Mouse (Mus musculus): ENCODE measurements around the gene Loxl3. TPM values are rescaled to one million over a fixed set of nuclear protein-coding genes. Genes with fewer than 3 reads are reported as not detected.

Gene Loxl3
- polyA plus RNA-seq, 1 experiment: 0.01 TPM

DNA sequence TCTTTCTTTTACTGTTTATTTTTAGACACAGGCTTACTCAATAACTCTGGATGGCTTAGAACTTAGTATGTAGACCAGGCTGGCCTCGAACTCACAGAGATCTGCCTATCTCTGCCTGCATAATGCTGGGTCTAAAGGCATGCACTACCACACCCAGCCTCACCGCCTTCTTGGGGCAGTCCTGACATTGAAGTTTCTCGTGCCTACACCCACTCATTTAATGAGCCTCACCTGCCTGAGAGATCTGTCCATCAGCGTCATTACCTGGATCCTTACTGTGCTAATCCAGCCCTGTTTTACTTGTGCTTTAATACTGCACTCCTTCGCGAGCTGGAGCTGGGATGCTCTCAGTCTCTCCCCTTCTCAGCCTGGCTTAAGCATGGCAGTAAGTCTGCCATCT, 22.2 kb upstream of the Loxl3 start:
- peaks cover 19% of the 10 kb centered on the region for H3K36me3 ChIP-seq (ENCODE audit: control insufficient read depth)
- H3K4me1 ChIP-seq (ENCODE audit: control insufficient read depth): peaks cover 91% of the 10 kb centered on the region
- TF ChIP-seq TAL1 (IDR thresholded peaks at IDR 0.05; ENCODE audit: low read length): no peak
- TF ChIP-seq GATA1 (IDR thresholded peaks at IDR 0.05; ENCODE audit: low read length): no peak
- H3K27me3 ChIP-seq (ENCODE audit: control insufficient read depth): no peaks in the 10 kb centered on the region
- H3K4me3 ChIP-seq (replicated peaks): no peak overlapping the region
- H3K9me3 ChIP-seq (ENCODE audit: control insufficient read depth, low read length): peaks cover 3% of the 10 kb centered on the region; the same call in 1 of the 2 replicates

DNA sequence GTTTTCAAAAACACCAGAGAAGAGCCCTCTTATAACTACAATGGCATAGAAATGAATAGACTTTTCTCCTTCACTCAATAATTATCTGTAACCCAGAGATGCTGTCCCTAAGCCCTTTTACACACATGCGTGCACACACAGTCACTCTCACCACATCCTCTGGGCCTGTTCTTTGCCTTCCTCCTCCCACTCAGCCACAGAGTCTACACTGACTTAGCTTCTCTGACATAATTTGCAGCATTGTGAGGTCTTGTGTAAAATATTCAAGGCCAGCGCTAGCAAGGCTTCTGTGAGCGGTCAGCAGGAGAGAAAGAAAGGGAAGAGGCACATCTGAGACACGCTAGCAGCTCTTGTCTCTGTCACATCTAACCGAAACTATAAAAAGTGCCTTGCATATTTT, 20.5 kb upstream of the Loxl3 start:
- no peaks in the 10 kb centered on the region for H3K27me3 ChIP-seq (ENCODE audit: control insufficient read depth)
- TF ChIP-seq TAL1 (IDR thresholded peaks at IDR 0.05; ENCODE audit: low read length) (no peak), GATA1 (IDR thresholded peaks at IDR 0.05; ENCODE audit: low read length) (no peak)
- peaks cover under 1% of the 10 kb centered on the region; the same call in 1 of the 2 replicates for H3K9me3 ChIP-seq (ENCODE audit: control insufficient read depth, low read length)
- peak overlapping the region; percentile 64 for H3K4me3 ChIP-seq (replicated peaks)
- H3K36me3 ChIP-seq (ENCODE audit: control insufficient read depth): peaks cover 32% of the 10 kb centered on the region
- H3K4me1 ChIP-seq (ENCODE audit: control insufficient read depth): peaks cover 99% of the 10 kb centered on the region

DNA sequence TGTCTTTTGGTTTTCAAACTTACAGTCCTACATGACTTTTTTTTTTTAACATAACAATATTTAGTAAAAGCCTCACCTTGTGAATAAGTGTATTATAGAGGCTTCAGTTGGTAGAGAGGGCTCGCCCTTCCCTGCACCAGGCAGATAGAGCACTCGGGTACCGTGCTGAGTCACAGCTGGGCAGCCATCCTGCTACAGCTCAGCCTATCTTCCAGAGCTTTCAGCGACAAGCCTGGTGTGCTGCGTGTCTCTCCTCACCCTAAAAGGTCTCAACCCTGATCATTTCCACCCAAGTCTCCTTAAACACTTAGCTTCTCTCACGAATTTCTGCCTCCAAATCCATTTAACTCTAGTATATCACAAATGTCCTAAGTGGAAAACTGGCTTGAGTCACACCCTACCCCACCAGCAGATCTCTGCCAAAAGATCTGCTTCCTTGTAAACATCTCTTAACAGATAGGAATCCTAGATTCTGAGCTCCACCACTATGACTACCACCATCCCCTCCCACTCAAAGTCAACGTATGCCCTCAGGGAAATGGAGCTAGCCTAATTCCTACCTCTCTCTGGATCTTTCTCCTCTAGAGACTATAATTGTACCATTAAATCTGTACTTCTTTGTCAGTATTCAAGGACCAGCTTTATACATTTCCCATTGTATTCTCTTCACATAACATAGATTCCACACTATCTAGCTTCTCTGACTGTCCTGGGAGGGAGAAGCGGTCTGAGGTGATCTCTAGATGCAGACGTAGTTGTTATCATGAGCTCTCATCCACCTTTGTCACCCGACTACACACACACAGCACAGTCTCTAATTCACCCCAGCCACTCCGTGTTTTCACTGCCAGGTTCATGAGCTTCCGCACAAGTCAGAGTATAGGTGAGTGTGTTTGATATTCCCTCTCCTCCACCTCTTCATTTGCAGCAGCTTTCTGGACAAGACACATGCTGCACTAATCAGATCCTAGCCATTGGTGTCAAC, 19.2 kb upstream of the Loxl3 start:
- H3K4me1 ChIP-seq (ENCODE audit: control insufficient read depth): peaks cover 99% of the 10 kb centered on the region
- H3K27me3 ChIP-seq (ENCODE audit: control insufficient read depth): no peaks in the 10 kb centered on the region
- H3K9me3 ChIP-seq (ENCODE audit: control insufficient read depth, low read length): no peaks in the 10 kb centered on the region
- peak overlapping the region; percentile 64 for H3K4me3 ChIP-seq (replicated peaks)
- peaks cover 41% of the 10 kb centered on the region for H3K36me3 ChIP-seq (ENCODE audit: control insufficient read depth)
- TF ChIP-seq TAL1 (IDR thresholded peaks at IDR 0.05; ENCODE audit: low read length) (peak; percentile 82), GATA1 (IDR thresholded peaks at IDR 0.05; ENCODE audit: low read length) (peak; percentile 93)

DNA sequence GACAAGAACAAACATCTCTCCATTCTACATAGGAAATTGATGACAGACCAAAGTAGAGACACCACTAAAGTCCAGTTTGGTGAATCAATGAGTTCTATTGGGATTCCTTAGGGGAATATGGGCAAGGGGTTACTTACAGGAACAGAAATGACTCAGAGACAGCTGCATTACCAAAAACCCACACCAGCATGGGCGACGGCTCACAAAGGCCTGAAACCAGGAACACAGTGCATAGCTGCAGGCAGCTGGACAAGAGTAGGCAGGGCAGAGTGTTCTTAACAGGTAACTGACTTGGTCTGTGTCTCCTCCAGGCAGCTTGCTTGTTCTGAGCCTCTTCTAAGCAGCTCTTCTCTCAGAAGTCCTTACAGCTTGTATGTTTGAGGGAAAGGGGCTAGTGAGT, 18.2 kb upstream of the Loxl3 start:
- no peaks in the 10 kb centered on the region for H3K9me3 ChIP-seq (ENCODE audit: control insufficient read depth, low read length)
- H3K4me1 ChIP-seq (ENCODE audit: control insufficient read depth): peaks cover 99% of the 10 kb centered on the region
- H3K36me3 ChIP-seq (ENCODE audit: control insufficient read depth): peaks cover 42% of the 10 kb centered on the region
- H3K27me3 ChIP-seq (ENCODE audit: control insufficient read depth): no peaks in the 10 kb centered on the region
- peak overlapping the region; percentile 64 for H3K4me3 ChIP-seq (replicated peaks)
- TF ChIP-seq GATA1 (IDR thresholded peaks at IDR 0.05; ENCODE audit: low read length) (no peak), TAL1 (IDR thresholded peaks at IDR 0.05; ENCODE audit: low read length) (no peak)

DNA sequence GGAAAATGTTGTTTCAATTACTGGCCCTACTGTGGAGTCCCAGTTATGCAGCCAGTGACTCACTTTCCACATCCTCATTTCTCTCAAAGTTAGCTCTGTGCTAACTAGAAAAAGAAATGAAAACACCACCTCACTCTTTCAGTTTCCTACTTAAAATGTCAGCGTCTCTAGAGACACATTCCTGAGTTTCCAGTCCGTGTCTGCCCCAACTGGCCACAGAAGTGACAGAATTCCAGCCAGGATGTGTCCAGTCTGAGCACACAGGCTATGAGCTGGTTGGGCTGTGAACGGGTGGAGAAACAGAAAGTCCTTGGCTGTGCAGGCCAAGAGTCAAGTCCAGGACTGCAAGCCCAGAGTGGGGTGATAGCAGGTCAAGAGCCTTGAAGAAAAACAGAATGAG, 16.8 kb upstream of the Loxl3 start:
- Histone ChIP-seq H3K36me3 (ENCODE audit: control insufficient read depth) (peaks cover 51% of the 10 kb centered on the region), H3K4me3 (replicated peaks) (peak overlapping the region; percentile 3), H3K9me3 (ENCODE audit: control insufficient read depth, low read length) (no peaks in the 10 kb centered on the region), H3K27me3 (ENCODE audit: control insufficient read depth) (no peaks in the 10 kb centered on the region), H3K4me1 (ENCODE audit: control insufficient read depth) (peaks cover 99% of the 10 kb centered on the region)
- TF ChIP-seq TAL1 (IDR thresholded peaks at IDR 0.05; ENCODE audit: low read length) (no peak), GATA1 (IDR thresholded peaks at IDR 0.05; ENCODE audit: low read length) (no peak)

DNA sequence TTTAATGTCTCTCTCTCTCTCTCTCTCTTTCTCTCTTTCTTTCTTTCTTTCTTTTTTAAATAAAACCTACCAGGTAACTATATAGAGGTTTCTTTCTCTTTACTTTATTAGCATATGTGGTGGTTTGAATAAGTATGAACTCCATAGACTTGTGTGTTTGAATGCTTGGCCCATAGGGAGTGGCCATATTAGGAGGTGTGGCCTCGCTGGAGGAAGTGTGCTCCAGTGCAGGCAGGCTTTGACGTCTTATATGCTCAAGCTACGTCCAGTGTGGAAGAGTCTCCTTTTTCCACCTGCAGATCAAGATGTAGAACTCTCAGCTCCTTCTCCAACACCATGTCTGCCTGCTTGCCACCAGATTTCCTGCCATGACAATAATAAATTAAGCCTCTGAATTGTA, 14.9 kb upstream of the Loxl3 start:
- H3K36me3 ChIP-seq (ENCODE audit: control insufficient read depth): peaks cover 58% of the 10 kb centered on the region
- TF ChIP-seq GATA1 (IDR thresholded peaks at IDR 0.05; ENCODE audit: low read length) (no peak), TAL1 (IDR thresholded peaks at IDR 0.05; ENCODE audit: low read length) (no peak)
- no peak overlapping the region for H3K4me3 ChIP-seq (replicated peaks)
- no peaks in the 10 kb centered on the region for H3K9me3 ChIP-seq (ENCODE audit: control insufficient read depth, low read length)
- H3K4me1 ChIP-seq (ENCODE audit: control insufficient read depth): peaks cover 100% of the 10 kb centered on the region
- no peaks in the 10 kb centered on the region for H3K27me3 ChIP-seq (ENCODE audit: control insufficient read depth)

DNA sequence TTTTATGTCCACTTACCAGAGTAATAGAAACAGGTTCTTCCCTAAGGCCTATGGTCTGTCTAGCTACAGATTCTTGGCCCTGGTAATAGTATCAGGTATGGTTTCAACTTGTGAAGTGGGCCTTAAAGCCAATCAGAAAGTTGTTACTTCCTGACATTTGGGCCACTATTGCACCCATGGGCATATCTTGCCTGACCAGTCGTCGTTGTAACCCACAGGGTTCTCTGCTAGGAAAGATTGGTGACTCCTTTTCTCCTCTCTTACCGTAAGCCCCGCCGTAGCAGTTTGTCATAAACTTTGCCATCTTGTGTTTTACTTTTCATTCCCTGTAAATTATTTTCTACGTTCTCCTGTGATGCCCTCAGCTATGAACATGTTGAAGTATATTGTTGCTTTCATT, 13.9 kb upstream of the Loxl3 start:
- H3K27me3 ChIP-seq (ENCODE audit: control insufficient read depth): no peaks in the 10 kb centered on the region
- TF ChIP-seq GATA1 (IDR thresholded peaks at IDR 0.05; ENCODE audit: low read length) (peak; percentile 65), TAL1 (IDR thresholded peaks at IDR 0.05; ENCODE audit: low read length) (peak; percentile 79)
- no peaks in the 10 kb centered on the region for H3K9me3 ChIP-seq (ENCODE audit: control insufficient read depth, low read length)
- peak overlapping the region; percentile 29 for H3K4me3 ChIP-seq (replicated peaks)
- peaks cover 68% of the 10 kb centered on the region for H3K36me3 ChIP-seq (ENCODE audit: control insufficient read depth)
- peaks cover 100% of the 10 kb centered on the region for H3K4me1 ChIP-seq (ENCODE audit: control insufficient read depth)

DNA sequence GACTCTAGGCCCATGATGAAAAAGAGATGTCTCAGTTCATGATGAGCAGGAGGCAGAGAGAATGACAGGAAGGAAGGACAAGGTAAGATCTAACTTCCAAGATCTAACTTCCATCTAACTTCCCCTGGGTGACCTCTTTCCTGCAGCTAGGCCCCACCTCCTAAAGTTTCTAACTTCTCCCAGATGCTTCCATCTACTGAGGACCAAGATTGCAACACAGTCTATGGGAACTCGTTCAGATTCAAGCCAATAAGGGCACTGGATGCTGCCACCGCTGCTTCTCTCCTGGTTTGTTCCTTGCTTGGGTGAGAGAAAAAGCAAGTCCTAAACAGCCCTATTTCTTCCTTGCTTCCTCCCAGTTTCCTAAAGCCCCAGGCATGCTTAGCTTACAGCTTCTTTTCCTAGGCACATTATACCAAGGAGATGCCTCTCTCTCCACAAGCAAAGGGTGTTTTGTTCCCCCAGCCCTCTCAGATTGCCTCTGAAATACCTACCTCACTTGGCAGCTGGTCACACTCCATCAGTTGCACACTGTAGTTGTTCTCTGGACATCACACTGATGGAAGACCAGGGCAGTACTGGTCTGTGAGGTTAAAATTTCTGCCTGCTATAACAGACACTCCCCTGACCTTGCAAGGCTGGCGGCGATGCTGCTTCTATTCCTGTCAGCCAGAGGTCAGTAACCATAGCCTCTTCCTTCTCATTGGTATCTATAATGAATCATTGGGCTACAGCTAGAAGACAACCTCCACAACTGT, 13.0 kb upstream of the Loxl3 start:
- no peak for TF ChIP-seq TAL1 (IDR thresholded peaks at IDR 0.05; ENCODE audit: low read length)
- no peak for TF ChIP-seq GATA1 (IDR thresholded peaks at IDR 0.05; ENCODE audit: low read length)
- Histone ChIP-seq H3K9me3 (ENCODE audit: control insufficient read depth, low read length) (no peaks in the 10 kb centered on the region), H3K4me1 (ENCODE audit: control insufficient read depth) (peaks cover 97% of the 10 kb centered on the region), H3K36me3 (ENCODE audit: control insufficient read depth) (peaks cover 70% of the 10 kb centered on the region), H3K4me3 (replicated peaks) (no peak overlapping the region), H3K27me3 (ENCODE audit: control insufficient read depth) (no peaks in the 10 kb centered on the region)

DNA sequence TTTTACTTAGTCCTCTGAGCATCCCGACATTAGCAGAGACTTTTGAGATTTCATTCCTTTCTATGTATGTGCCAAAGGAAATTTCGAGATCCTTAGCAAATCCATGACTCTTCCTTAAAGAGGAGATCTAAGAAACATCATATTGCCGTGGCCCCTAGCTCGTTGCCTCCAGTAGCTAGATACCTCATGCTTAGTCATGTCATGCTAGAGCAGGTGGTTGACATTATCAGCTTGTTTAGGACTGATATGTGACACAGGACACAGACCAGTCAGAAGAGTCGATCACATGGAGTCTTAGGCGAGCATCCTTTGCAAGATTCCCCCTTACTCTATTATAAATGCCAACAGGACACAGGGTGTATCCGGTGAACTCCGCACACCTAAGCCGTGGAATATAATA, 11.0 kb upstream of the Loxl3 start:
- TF ChIP-seq GATA1 (IDR thresholded peaks at IDR 0.05; ENCODE audit: low read length) (peak; percentile 18; the same call in 1 of the 2 replicates), TAL1 (IDR thresholded peaks at IDR 0.05; ENCODE audit: low read length) (peak; percentile 16; the same call in 1 of the 3 replicates)
- no peaks in the 10 kb centered on the region for H3K9me3 ChIP-seq (ENCODE audit: control insufficient read depth, low read length)
- H3K27me3 ChIP-seq (ENCODE audit: control insufficient read depth): no peaks in the 10 kb centered on the region
- peaks cover 93% of the 10 kb centered on the region for H3K4me1 ChIP-seq (ENCODE audit: control insufficient read depth)
- H3K4me3 ChIP-seq (replicated peaks): peak overlapping the region; percentile 12
- H3K36me3 ChIP-seq (ENCODE audit: control insufficient read depth): peaks cover 77% of the 10 kb centered on the region

Measured in erythroblast, embryonic 14.5 days (primary cell).